Mouse (Mus musculus): ENCODE measurements around the gene Gm20388. TPM values are rescaled to one million over a fixed set of nuclear protein-coding genes. Genes with fewer than 3 reads are reported as not detected.
A peak's percentile ranks its signal among the peaks of the same experiment; 100 is the strongest.

Gm20388 gene
- total and polyA plus RNA-seq, 3 experiments = 0.02 to 0.05 TPM; not detected in 1

DNA sequence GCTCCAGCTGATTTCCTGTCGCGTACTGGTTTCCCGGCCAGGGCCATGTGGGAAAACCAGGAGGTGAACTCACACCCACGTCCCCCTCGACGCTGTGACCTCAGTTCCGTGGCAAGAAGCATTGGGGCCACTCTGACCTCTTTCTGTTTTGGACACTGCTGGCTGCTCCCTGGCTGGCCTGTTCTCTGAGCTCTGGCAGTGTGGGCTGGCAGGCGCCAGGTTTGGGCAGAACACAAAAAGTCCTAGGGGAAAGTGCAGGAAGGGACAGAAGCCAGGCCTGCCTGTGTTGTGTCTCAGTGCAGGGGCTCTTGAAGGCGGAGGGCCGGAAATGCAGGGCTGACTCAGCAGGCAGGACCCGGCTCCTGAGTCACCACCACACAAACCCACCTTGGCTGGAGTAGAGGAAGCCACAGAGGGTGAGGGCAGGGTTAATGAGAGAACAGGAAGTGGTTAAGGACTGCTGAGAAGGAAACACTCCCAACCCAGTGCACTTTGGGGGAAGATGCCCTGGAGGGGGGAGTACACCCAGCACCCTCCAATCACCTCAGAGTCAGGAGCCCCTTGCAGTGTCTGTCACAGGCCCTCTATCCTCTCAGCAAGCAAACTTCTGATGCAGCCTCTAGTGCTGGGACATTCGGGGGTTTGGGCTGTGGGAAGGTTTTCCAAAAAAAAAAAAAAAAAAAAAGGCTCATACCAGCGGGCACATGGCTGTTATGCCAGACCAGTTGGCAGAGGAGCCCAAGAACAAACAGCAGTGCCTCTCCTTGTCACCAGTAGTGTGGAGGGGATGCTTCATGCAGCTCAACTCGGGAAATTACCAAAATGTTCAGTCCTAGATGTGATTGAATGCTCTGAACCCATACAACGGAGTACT, 1277.1 kb downstream of the Gm20388 start:
- ATAC-seq (ENCODE audit: extremely low read depth, insufficient number of reproducible peaks, low FRiP score, poor library complexity, severe bottlenecking) (no peak), DNase-seq (ENCODE audit: low spot score) (no peak)
- H3K4me3 ChIP-seq (ENCODE audit: low read depth, low read length) = no peak overlapping the region
- TF ChIP-seq TAL1 (conservative IDR thresholded peaks at IDR 0.05; ENCODE audit: low read depth, low read length) (no peak), CTCF (IDR thresholded peaks at IDR 0.05; ENCODE audit: low read depth, low read length) (no peak), GATA2 (IDR thresholded peaks at IDR 0.05; ENCODE audit: borderline replicate concordance, low read depth, low read length) (no peak), GATA1 (IDR thresholded peaks at IDR 0.05; ENCODE audit: borderline replicate concordance, low read length) (no peak), POLR2AphosphoS5 (IDR thresholded peaks at IDR 0.05; ENCODE audit: insufficient replicate concordance, low read depth, low read length) (no peak)
- H3K9me3 ChIP-seq (replicated peaks) = peaks cover 96% of the 10 kb centered on the region
- H3K27me3 ChIP-seq (ENCODE audit: insufficient read depth, low read length) = no peaks in the 10 kb centered on the region
- no peaks in the 10 kb centered on the region for H3K4me1 ChIP-seq (ENCODE audit: insufficient read depth, low read depth, low read length)
- H3K36me3 ChIP-seq (replicated peaks) = no peaks in the 10 kb centered on the region

DNA sequence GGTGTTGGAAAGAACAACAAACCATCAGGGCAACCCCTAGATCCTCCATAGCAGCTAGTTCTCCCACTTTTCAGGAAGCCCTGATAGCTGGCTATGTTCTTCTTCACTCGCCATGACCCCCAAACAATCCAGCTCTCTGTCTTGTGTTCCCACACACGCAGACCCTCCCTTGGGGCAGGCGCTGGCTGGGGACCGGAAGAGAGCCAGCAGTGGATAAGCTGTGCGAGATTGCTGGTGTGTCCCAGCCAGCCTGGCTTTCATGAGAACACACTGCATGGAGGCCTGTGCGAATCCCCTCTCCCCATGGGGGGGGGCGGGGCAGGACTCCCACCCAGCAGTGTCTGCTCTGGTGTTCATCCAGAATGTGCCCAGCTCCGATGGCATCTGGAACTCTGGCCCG, 1278.4 kb downstream of the Gm20388 start:
- no peaks in the 10 kb centered on the region for H3K4me1 ChIP-seq (ENCODE audit: insufficient read depth, low read depth, low read length)
- no peaks in the 10 kb centered on the region for H3K27me3 ChIP-seq (ENCODE audit: insufficient read depth, low read length)
- peaks cover 95% of the 10 kb centered on the region for H3K9me3 ChIP-seq (replicated peaks)
- no peak for ATAC-seq (ENCODE audit: extremely low read depth, insufficient number of reproducible peaks, low FRiP score, poor library complexity, severe bottlenecking)
- H3K4me3 ChIP-seq (ENCODE audit: low read depth, low read length) = no peak overlapping the region
- TF ChIP-seq GATA1 (IDR thresholded peaks at IDR 0.05; ENCODE audit: borderline replicate concordance, low read length) (no peak), GATA2 (IDR thresholded peaks at IDR 0.05; ENCODE audit: borderline replicate concordance, low read depth, low read length) (no peak), TAL1 (conservative IDR thresholded peaks at IDR 0.05; ENCODE audit: low read depth, low read length) (no peak), CTCF (IDR thresholded peaks at IDR 0.05; ENCODE audit: low read depth, low read length) (no peak), POLR2AphosphoS5 (IDR thresholded peaks at IDR 0.05; ENCODE audit: insufficient replicate concordance, low read depth, low read length) (no peak)
- no peaks in the 10 kb centered on the region for H3K36me3 ChIP-seq (replicated peaks)
- DNase-seq (ENCODE audit: low spot score) = no peak

DNA sequence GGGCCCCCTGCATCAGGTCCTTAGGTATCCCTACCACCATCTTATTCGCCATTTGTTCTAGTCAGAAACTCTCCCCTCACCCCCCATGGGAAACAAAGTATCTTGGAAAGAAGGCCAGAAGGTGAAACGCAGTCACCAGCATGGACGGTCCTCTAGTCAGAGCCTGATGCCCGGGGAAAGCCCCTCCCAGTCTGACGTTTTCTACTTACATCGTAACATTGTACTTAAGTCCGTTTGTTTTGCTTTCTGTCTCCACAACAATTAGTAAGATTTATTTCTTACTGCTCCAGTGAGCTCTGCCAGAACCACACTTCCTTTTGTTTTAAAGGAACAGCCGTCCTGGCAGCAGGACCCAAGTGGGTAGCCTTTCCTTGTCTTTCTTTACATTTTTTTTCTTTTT, 1281.8 kb downstream of the Gm20388 start:
- Histone ChIP-seq H3K4me3 (ENCODE audit: low read depth, low read length) (no peak overlapping the region), H3K36me3 (replicated peaks) (no peaks in the 10 kb centered on the region), H3K4me1 (ENCODE audit: insufficient read depth, low read depth, low read length) (no peaks in the 10 kb centered on the region), H3K9me3 (replicated peaks) (peaks cover 91% of the 10 kb centered on the region), H3K27me3 (ENCODE audit: insufficient read depth, low read length) (no peaks in the 10 kb centered on the region)
- no peak for TF ChIP-seq CTCF (IDR thresholded peaks at IDR 0.05; ENCODE audit: low read depth, low read length)
- no peak for TF ChIP-seq GATA2 (IDR thresholded peaks at IDR 0.05; ENCODE audit: borderline replicate concordance, low read depth, low read length)
- TF ChIP-seq TAL1 (conservative IDR thresholded peaks at IDR 0.05; ENCODE audit: low read depth, low read length) = no peak
- TF ChIP-seq GATA1 (IDR thresholded peaks at IDR 0.05; ENCODE audit: borderline replicate concordance, low read length) = no peak
- TF ChIP-seq POLR2AphosphoS5 (IDR thresholded peaks at IDR 0.05; ENCODE audit: insufficient replicate concordance, low read depth, low read length) = no peak
- ATAC-seq (ENCODE audit: extremely low read depth, insufficient number of reproducible peaks, low FRiP score, poor library complexity, severe bottlenecking) = no peak
- DNase-seq (ENCODE audit: low spot score) = no peak

DNA sequence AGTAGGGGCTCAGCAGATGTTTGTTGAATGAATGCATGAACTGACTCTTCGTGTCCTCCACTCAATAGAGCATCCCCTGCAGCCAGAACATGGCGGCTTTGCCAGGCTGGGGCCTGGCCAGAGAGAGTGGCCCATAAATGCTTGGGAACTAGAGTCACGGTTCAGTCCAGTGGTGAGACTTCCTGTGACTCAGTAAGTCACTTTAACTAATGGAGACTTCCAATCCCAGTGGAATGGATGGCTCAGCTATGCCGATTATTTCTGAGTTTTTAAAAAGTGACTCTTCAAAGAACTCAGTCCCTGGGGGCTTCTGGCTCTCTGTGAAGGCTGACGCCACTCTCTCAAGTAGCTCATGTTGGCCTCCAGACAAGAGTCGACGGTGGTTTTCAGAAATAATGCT, 1285.3 kb downstream of the Gm20388 start:
- DNase-seq (ENCODE audit: low spot score) (no peak), ATAC-seq (ENCODE audit: extremely low read depth, insufficient number of reproducible peaks, low FRiP score, poor library complexity, severe bottlenecking) (no peak)
- H3K4me1 ChIP-seq (ENCODE audit: insufficient read depth, low read depth, low read length) = no peaks in the 10 kb centered on the region
- no peak overlapping the region for H3K4me3 ChIP-seq (ENCODE audit: low read depth, low read length)
- H3K36me3 ChIP-seq (replicated peaks) = no peaks in the 10 kb centered on the region
- TF ChIP-seq TAL1 (conservative IDR thresholded peaks at IDR 0.05; ENCODE audit: low read depth, low read length) (no peak), POLR2AphosphoS5 (IDR thresholded peaks at IDR 0.05; ENCODE audit: insufficient replicate concordance, low read depth, low read length) (no peak), GATA2 (IDR thresholded peaks at IDR 0.05; ENCODE audit: borderline replicate concordance, low read depth, low read length) (no peak), CTCF (IDR thresholded peaks at IDR 0.05; ENCODE audit: low read depth, low read length) (no peak), GATA1 (IDR thresholded peaks at IDR 0.05; ENCODE audit: borderline replicate concordance, low read length) (no peak)
- H3K9me3 ChIP-seq (replicated peaks) = peaks cover 90% of the 10 kb centered on the region
- no peaks in the 10 kb centered on the region for H3K27me3 ChIP-seq (ENCODE audit: insufficient read depth, low read length)

DNA sequence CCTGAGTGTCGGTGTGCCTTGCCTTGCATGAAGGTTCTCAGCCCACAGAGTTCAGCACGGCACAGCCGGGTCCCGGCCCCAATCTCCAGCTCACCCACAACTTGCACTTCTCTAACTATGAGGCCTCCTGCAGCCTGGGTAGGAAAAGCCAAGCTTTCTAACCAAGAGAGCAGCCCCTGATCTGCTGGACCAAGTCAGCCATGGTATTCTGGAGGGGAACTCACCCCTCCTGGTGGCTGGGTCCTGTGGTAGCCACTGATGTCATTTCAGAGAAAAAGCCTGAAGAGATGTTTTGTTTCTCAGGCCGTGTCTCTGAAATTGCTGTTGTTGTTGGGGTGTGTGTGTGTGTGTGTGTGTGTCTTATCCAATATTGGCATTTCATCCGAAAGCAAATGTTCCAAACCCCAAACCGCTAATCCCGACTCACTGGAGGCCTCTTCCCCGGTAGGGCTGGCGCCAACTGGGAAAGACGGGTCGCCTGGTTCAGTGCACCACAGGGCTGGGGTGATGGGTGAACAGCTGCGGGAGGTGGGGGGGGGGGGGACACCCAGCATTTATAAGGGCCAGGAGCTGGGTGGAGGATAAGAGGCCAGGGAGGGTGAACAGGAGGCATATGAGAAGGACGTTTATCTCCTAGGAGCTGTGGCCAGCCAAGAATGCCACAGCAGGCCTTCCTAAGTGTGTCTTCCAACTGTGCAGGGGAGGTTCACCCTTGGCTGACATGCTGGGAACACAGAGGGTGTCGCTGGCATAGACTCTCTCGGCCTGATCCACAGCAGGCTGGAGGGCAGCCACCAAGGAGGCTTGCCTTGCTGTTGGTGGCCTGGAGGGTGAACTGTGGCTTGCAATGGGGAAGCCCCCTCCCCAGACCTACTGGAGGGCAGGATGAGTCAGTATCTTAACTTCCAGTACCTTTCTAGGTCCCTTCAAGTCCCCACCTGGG, 1286.4 kb downstream of the Gm20388 start:
- ATAC-seq (ENCODE audit: extremely low read depth, insufficient number of reproducible peaks, low FRiP score, poor library complexity, severe bottlenecking) (no peak), DNase-seq (ENCODE audit: low spot score) (no peak)
- Histone ChIP-seq H3K9me3 (replicated peaks) (peaks cover 88% of the 10 kb centered on the region), H3K4me3 (ENCODE audit: low read depth, low read length) (peak overlapping the region; percentile 22; the same call in 1 of the 2 replicates), H3K27me3 (ENCODE audit: insufficient read depth, low read length) (no peaks in the 10 kb centered on the region), H3K4me1 (ENCODE audit: insufficient read depth, low read depth, low read length) (no peaks in the 10 kb centered on the region), H3K36me3 (replicated peaks) (no peaks in the 10 kb centered on the region)
- TF ChIP-seq POLR2AphosphoS5 (IDR thresholded peaks at IDR 0.05; ENCODE audit: insufficient replicate concordance, low read depth, low read length) (no peak), CTCF (IDR thresholded peaks at IDR 0.05; ENCODE audit: low read depth, low read length) (no peak), GATA1 (IDR thresholded peaks at IDR 0.05; ENCODE audit: borderline replicate concordance, low read length) (no peak), TAL1 (conservative IDR thresholded peaks at IDR 0.05; ENCODE audit: low read depth, low read length) (no peak), GATA2 (IDR thresholded peaks at IDR 0.05; ENCODE audit: borderline replicate concordance, low read depth, low read length) (no peak)

All from G1E (cell line).